Mouse (Mus musculus) limb, embryonic 10.5 days (tissue): ENCODE data around the gene Sltm. TPM values are rescaled to one million over a fixed set of nuclear protein-coding genes. Genes with fewer than 3 reads are reported as not detected.
"Not testable (repeated sequence)": the region's sequence is repeated elsewhere in the genome, so short reads cannot be mapped to it uniquely, and the experiment has no call there.

Source experiments
- DNase-seq: peaks from one replicate; pipeline ENCODE4 v3.0.0-alpha.2; 2017; ENCODE audit warnings: low spot score
- H3K27ac ChIP-seq: fragments of 300-500 bp; sonication (generic); 2 replicates; pipeline ENCODE4 v1.5.1; 2016; ENCODE audit warnings: mild to moderate bottlenecking
- H3K27me3 ChIP-seq: fragments of 300-500 bp; sonication (generic); 2 replicates; pipeline ENCODE4 v1.6.1; 2016; ENCODE audit warnings: low read depth, mild to moderate bottlenecking; ENCODE audit not compliant: poor library complexity, severe bottlenecking
- H3K36me3 ChIP-seq: fragments of 300-500 bp; sonication (generic); 2 replicates; pipeline ENCODE4 v1.6.1; 2016; ENCODE audit warnings: mild to moderate bottlenecking, moderate library complexity
- H3K4me1 ChIP-seq: fragments of 300-500 bp; sonication (generic); 2 replicates; pipeline ENCODE4 v1.6.1; 2016
- H3K4me3 ChIP-seq: fragments of 300-500 bp; sonication (generic); 2 replicates; pipeline ENCODE4 v1.5.1; 2016; ENCODE audit warnings: mild to moderate bottlenecking, moderate library complexity
- H3K9me3 ChIP-seq: fragments of 300-500 bp; sonication (generic); replicated peaks from 2 replicates; pipeline ENCODE4 v1.6.1; 2016; ENCODE audit warnings: mild to moderate bottlenecking
- WGBS: fragments of 180-500 bp; shearing (Covaris S2); methylation state at CpG from one replicate; pipeline ENCODE4 v1.1.7; 2016; 5-methylcytosine and 5-hydroxymethylcytosine counted together
- polyA plus RNA-seq: library from polyadenylated mRNA; unstranded; fragments of >200 nt; fragmentation: Nextera tagmentation; extraction: Ambion mirVana; gene quantifications from 2 replicates; pipeline ENCODE4 v1.2.1, GENCODE M21; 2016

Gene Sltm
- polyA plus RNA-seq, 1 experiment from 2014 or later, result 61.0 TPM

- 94% methylated on average over 3 of the region's 3 CpGs for WGBS
- H3K4me3 ChIP-seq, result no peak overlapping the region
- DNase-seq, result no peak
- H3K27me3 ChIP-seq, result no peaks in the 10 kb centered on the region
- no peaks in the 10 kb centered on the region for H3K36me3 ChIP-seq
- no peaks in the 10 kb centered on the region for H3K4me1 ChIP-seq
- H3K9me3 ChIP-seq, result no peaks in the 10 kb centered on the region
- H3K27ac ChIP-seq, result no peak overlapping the region
Observed at GRCm38 (mm10) chr9:70523813-70524212, 18.7 kb upstream of the Sltm start.

- no peaks in the 10 kb centered on the region for H3K36me3 ChIP-seq
- H3K4me1 ChIP-seq, result no peaks in the 10 kb centered on the region
- no peaks in the 10 kb centered on the region for H3K27me3 ChIP-seq
- no peak overlapping the region for H3K4me3 ChIP-seq
- no peak for DNase-seq
- H3K27ac ChIP-seq, result no peak overlapping the region
- H3K9me3 ChIP-seq, result no peaks in the 10 kb centered on the region
- 90% methylated on average over 7 of the region's 7 CpGs for WGBS
Observed at GRCm38 (mm10) chr9:70524366-70524765, 18.2 kb upstream of the Sltm start.

- Histone ChIP-seq H3K4me3 (no peak overlapping the region), H3K9me3 (no peaks in the 10 kb centered on the region), H3K4me1 (no peaks in the 10 kb centered on the region), H3K27me3 (no peaks in the 10 kb centered on the region), H3K27ac (no peak overlapping the region), H3K36me3 (no peaks in the 10 kb centered on the region)
- DNase-seq, result no peak
- WGBS, result 85% methylated on average over 3 of the region's 3 CpGs
Observed at GRCm38 (mm10) chr9:70533328-70533727, 9.2 kb upstream of the Sltm start.

GRCm38 (mm10) chr9:70541584-70541983, 970 bp upstream of the Sltm start:
- Histone ChIP-seq H3K4me1 (peaks cover 24% of the 10 kb centered on the region), H3K9me3 (no peaks in the 10 kb centered on the region), H3K27ac (peak overlapping the region; percentile 99; the same call in 1 of the 2 replicates), H3K36me3 (peaks cover 8% of the 10 kb centered on the region), H3K4me3 (peak overlapping the region; percentile 95), H3K27me3 (no peaks in the 10 kb centered on the region)
- WGBS, result 9% methylated on average over 6 of the region's 6 CpGs
- DNase-seq, result peak; percentile 35

- peak; percentile 80 for DNase-seq
- H3K27me3 ChIP-seq, result no peaks in the 10 kb centered on the region
- H3K27ac ChIP-seq, result peak overlapping the region; percentile 99
- H3K36me3 ChIP-seq, result peaks cover 14% of the 10 kb centered on the region
- 2% methylated on average over 63 of the region's 64 CpGs for WGBS
- peaks cover 24% of the 10 kb centered on the region for H3K4me1 ChIP-seq
- H3K4me3 ChIP-seq, result peak overlapping the region; percentile 95
- H3K9me3 ChIP-seq, result no peaks in the 10 kb centered on the region
Observed at GRCm38 (mm10) chr9:70543048-70543880, 710 bp downstream of the Sltm start.

GRCm38 (mm10) chr9:70543985-70544384, 1.4 kb downstream of the Sltm start:
- H3K4me1 ChIP-seq, result peaks cover 24% of the 10 kb centered on the region
- H3K36me3 ChIP-seq, result peaks cover 20% of the 10 kb centered on the region
- H3K27ac ChIP-seq, result no peak overlapping the region
- H3K27me3 ChIP-seq, result no peaks in the 10 kb centered on the region
- H3K9me3 ChIP-seq, result no peaks in the 10 kb centered on the region
- peak overlapping the region; percentile 95 for H3K4me3 ChIP-seq
- WGBS, result 82% methylated on average over 5 of the region's 5 CpGs
- DNase-seq, result no peak

- Histone ChIP-seq H3K4me3 (no peak overlapping the region), H3K27me3 (no peaks in the 10 kb centered on the region), H3K27ac (no peak overlapping the region), H3K36me3 (peaks cover 26% of the 10 kb centered on the region), H3K4me1 (peaks cover 24% of the 10 kb centered on the region), H3K9me3 (no peaks in the 10 kb centered on the region)
- 79% methylated on average over 1 of the region's 1 CpGs for WGBS
- no peak for DNase-seq
Observed at GRCm38 (mm10) chr9:70544831-70545230, 2.3 kb downstream of the Sltm start.

GRCm38 (mm10) chr9:70546576-70546975, 4.0 kb downstream of the Sltm start:
- Histone ChIP-seq H3K4me1 (peaks cover 20% of the 10 kb centered on the region), H3K36me3 (peaks cover 38% of the 10 kb centered on the region)
- WGBS, result 79% methylated on average over 3 of the region's 3 CpGs
- not testable (repeated sequence) for H3K4me3 ChIP-seq, H3K27ac ChIP-seq, H3K27me3 ChIP-seq, DNase-seq, H3K9me3 ChIP-seq

- Histone ChIP-seq H3K27ac (no peak overlapping the region), H3K4me1 (peaks cover 9% of the 10 kb centered on the region; the same call in 1 of the 2 replicates), H3K4me3 (no peak overlapping the region), H3K9me3 (no peaks in the 10 kb centered on the region; the same call in 1 of the 2 replicates), H3K36me3 (peaks cover 54% of the 10 kb centered on the region), H3K27me3 (no peaks in the 10 kb centered on the region)
- 90% methylated on average over 4 of the region's 4 CpGs for WGBS
- DNase-seq, result no peak
Observed at GRCm38 (mm10) chr9:70548304-70548703, 5.8 kb downstream of the Sltm start.

GRCm38 (mm10) chr9:70551524-70551923, 9.0 kb downstream of the Sltm start:
- Histone ChIP-seq H3K27me3 (no peaks in the 10 kb centered on the region), H3K4me1 (no peaks in the 10 kb centered on the region), H3K36me3 (peaks cover 65% of the 10 kb centered on the region), H3K9me3 (no peaks in the 10 kb centered on the region; the same call in 1 of the 2 replicates), H3K27ac (no peak overlapping the region), H3K4me3 (no peak overlapping the region)
- no peak for DNase-seq
- WGBS, result 93% methylated on average over 1 of the region's 1 CpGs

GRCm38 (mm10) chr9:70552233-70552632, 9.7 kb downstream of the Sltm start:
- not testable (repeated sequence) for H3K27ac ChIP-seq, H3K27me3 ChIP-seq, H3K4me1 ChIP-seq, H3K4me3 ChIP-seq, H3K9me3 ChIP-seq, DNase-seq
- 96% methylated on average over 2 of the region's 2 CpGs for WGBS
- H3K36me3 ChIP-seq, result peaks cover 70% of the 10 kb centered on the region

GRCm38 (mm10) chr9:70555431-70555830, 12.9 kb downstream of the Sltm start:
- Histone ChIP-seq H3K36me3 (peaks cover 60% of the 10 kb centered on the region), H3K9me3 (no peaks in the 10 kb centered on the region; the same call in 1 of the 2 replicates), H3K4me1 (no peaks in the 10 kb centered on the region), H3K4me3 (no peak overlapping the region), H3K27ac (no peak overlapping the region), H3K27me3 (no peaks in the 10 kb centered on the region)
- DNase-seq, result no peak

- no peak overlapping the region for H3K27ac ChIP-seq
- WGBS, result 95% methylated on average over 5 of the region's 5 CpGs
- no peak overlapping the region for H3K4me3 ChIP-seq
- no peaks in the 10 kb centered on the region; the same call in 1 of the 2 replicates for H3K9me3 ChIP-seq
- H3K27me3 ChIP-seq, result no peaks in the 10 kb centered on the region
- no peaks in the 10 kb centered on the region for H3K4me1 ChIP-seq
- peaks cover 64% of the 10 kb centered on the region for H3K36me3 ChIP-seq
- DNase-seq, result no peak
Observed at GRCm38 (mm10) chr9:70556796-70557195, 14.2 kb downstream of the Sltm start.
